14 mouse cellular contexts compared by ENCODE assay signal in genomic region chr10:26630196-26630760, GRCm38 (mm10).
DNase-seq lines count a peak whose midpoint lies in the region; ATAC-seq and TF ChIP-seq lines count a peak whose summit lies in the region.
"Had no signal": no experiment of that assay in that cellular context is flagged by ENCODE, and none has a peak within 500 bp of the region (broad histone marks: within the 10 kb centered on the region; RNA-seq: fewer than 3 reads in every experiment).

No protein-coding gene starts in this region.

- 0 out of 2 replicates have a peak overlapping the region, but pooled peaks have one; percentile 24 for H3K27ac ChIP-seq in gastrocnemius, adult 2 months
- no peak overlapping the region for H3K27ac ChIP-seq in midbrain, postnatal 0 days (ENCODE audit: low read depth, low read length)
- H3K27ac ChIP-seq in midbrain, embryonic 10.5 days (replicated peaks): no peak overlapping the region
- H3K27ac ChIP-seq in bone marrow macrophage, adult 2 months (ENCODE audit: insufficient read depth, low read depth, low read length): peak overlapping the region; percentile 7; the same call in 1 of the 2 replicates
- no peak overlapping the region for H3K27ac ChIP-seq in hindbrain, embryonic 16.5 days (ENCODE audit: low read depth, low read length)
- H3K27ac ChIP-seq: heart, embryonic 15.5 days; stomach, postnatal 0 days had no signal

- no peak for DNase-seq in gastrocnemius, adult 2 months
- no peak for DNase-seq in gastrocnemius, postnatal 4 days (ENCODE audit: low spot score in 2 of 2)
- peak; percentile 21 for DNase-seq in midbrain, postnatal 0 days (ENCODE audit: low spot score)
- DNase-seq in midbrain, embryonic 10.5 days (ENCODE audit: low spot score): no peak
- peak; percentile 19 for DNase-seq in skeletal muscle tissue, adult 2 months (ENCODE audit: low read depth, low spot score)
- no peak for DNase-seq in layer of hippocampus, postnatal 10 days (ENCODE audit: low spot score in 2 of 2)
- DNase-seq: cerebellum, adult 8-10 months; kidney, postnatal 25 days had no signal

- no peak overlapping the region for H3K9ac ChIP-seq in midbrain, postnatal 0 days (replicated peaks; ENCODE audit: low read length, poor library complexity, severe bottlenecking)
- no peak overlapping the region for H3K9ac ChIP-seq in hindbrain, embryonic 16.5 days (ENCODE audit: low read depth, low read length)
- H3K9ac ChIP-seq: heart, embryonic 15.5 days had no signal

- no peak for TF ChIP-seq POLR2A in bone marrow macrophage, adult 2 months (IDR thresholded peaks at IDR 0.05; ENCODE audit: borderline replicate concordance, low read depth, low read length)

- H3K36me3 ChIP-seq in midbrain, postnatal 0 days (ENCODE audit: insufficient read depth, low read length): no peaks in the 10 kb centered on the region
- H3K36me3 ChIP-seq in midbrain, embryonic 10.5 days: no peaks in the 10 kb centered on the region
- H3K36me3 ChIP-seq in hindbrain, embryonic 16.5 days (ENCODE audit: control insufficient read depth, insufficient read depth, low read length): no peaks in the 10 kb centered on the region
- H3K36me3 ChIP-seq: heart, embryonic 15.5 days had no signal

- no peaks in the 10 kb centered on the region for H3K4me1 ChIP-seq in midbrain, postnatal 0 days (ENCODE audit: insufficient read depth, low read length)
- no peaks in the 10 kb centered on the region for H3K4me1 ChIP-seq in midbrain, embryonic 10.5 days
- peaks cover 6% of the 10 kb centered on the region for H3K4me1 ChIP-seq in bone marrow macrophage, adult 2 months (ENCODE audit: control insufficient read depth, insufficient read depth, low read length)
- H3K4me1 ChIP-seq in hindbrain, embryonic 16.5 days (ENCODE audit: control insufficient read depth, insufficient read depth, low read depth, low read length): no peaks in the 10 kb centered on the region
- H3K4me1 ChIP-seq: megakaryocyte, embryonic 14.5 days had no signal

- no peaks in the 10 kb centered on the region for H3K27me3 ChIP-seq in midbrain, postnatal 0 days (ENCODE audit: insufficient read depth, low read length)
- no peaks in the 10 kb centered on the region for H3K27me3 ChIP-seq in midbrain, embryonic 10.5 days (ENCODE audit: low read depth, poor library complexity, severe bottlenecking)
- H3K27me3 ChIP-seq in hindbrain, embryonic 16.5 days (replicated peaks; ENCODE audit: control insufficient read depth, insufficient read depth, low read length): no peaks in the 10 kb centered on the region
- H3K27me3 ChIP-seq: heart, embryonic 15.5 days; megakaryocyte, embryonic 14.5 days had no signal

- no peak for ATAC-seq in midbrain, postnatal 0 days (ENCODE audit: low FRiP score)
- ATAC-seq in hindbrain, embryonic 16.5 days: no peak

- 53% methylated on average over 4 of the region's 4 CpGs for WGBS in midbrain, postnatal 0 days
- WGBS in midbrain, embryonic 10.5 days: 70% methylated on average over 4 of the region's 4 CpGs
- 73% methylated on average over 4 of the region's 4 CpGs for WGBS in hindbrain, embryonic 16.5 days

- H3K4me3 ChIP-seq in gastrocnemius, adult 2 months: no peak overlapping the region
- H3K4me3 ChIP-seq in midbrain, postnatal 0 days (ENCODE audit: low read depth, low read length): no peak overlapping the region
- no peak overlapping the region for H3K4me3 ChIP-seq in midbrain, embryonic 10.5 days
- no peak overlapping the region for H3K4me3 ChIP-seq in bone marrow macrophage, adult 2 months (ENCODE audit: insufficient read depth, low read length)
- no peak overlapping the region for H3K4me3 ChIP-seq in hindbrain, embryonic 16.5 days (ENCODE audit: low read length)
- H3K4me3 ChIP-seq: heart, embryonic 15.5 days; megakaryocyte, embryonic 14.5 days; myocyte had no signal

- intact Hi-C loops in gastrocnemius, adult 2 months (cut with DNase I): no loop called here

- TF ChIP-seq CTCF in gastrocnemius, adult 2 months (IDR thresholded peaks at IDR 0.05): no peak
- TF ChIP-seq CTCF in midbrain, postnatal 0 days (IDR thresholded peaks at IDR 0.05): no peak
- TF ChIP-seq CTCF in bone marrow macrophage, adult 2 months (IDR thresholded peaks at IDR 0.05; ENCODE audit: low read depth, low read length): no peak

- no peaks in the 10 kb centered on the region for H3K9me3 ChIP-seq in midbrain, postnatal 0 days (ENCODE audit: low read length)
- H3K9me3 ChIP-seq in midbrain, embryonic 10.5 days (replicated peaks): no peaks in the 10 kb centered on the region
- H3K9me3 ChIP-seq in hindbrain, embryonic 16.5 days (ENCODE audit: control insufficient read depth, low read length): no peaks in the 10 kb centered on the region
- H3K9me3 ChIP-seq: heart, embryonic 15.5 days; megakaryocyte, embryonic 14.5 days had no signal

- H3K4me2 ChIP-seq in midbrain, postnatal 0 days (ENCODE audit: low read depth, low read length, poor library complexity, severe bottlenecking): no peak overlapping the region
- H3K4me2 ChIP-seq in hindbrain, embryonic 16.5 days (ENCODE audit: low read length): no peak overlapping the region
- H3K4me2 ChIP-seq: heart, embryonic 15.5 days had no signal

Comparison
In these comparisons a context has a peak if more than half of its experiments do, and no peak if none do; other contexts are left out.
1. DNase-seq: peak in midbrain, postnatal 0 days (single experiment) and skeletal muscle tissue, adult 2 months (single experiment); none in gastrocnemius, adult 2 months (single experiment), gastrocnemius, postnatal 4 days (0 of 2), midbrain, embryonic 10.5 days (single experiment) and layer of hippocampus, postnatal 10 days (0 of 2).
2. H3K27ac ChIP-seq: peak in gastrocnemius, adult 2 months (single experiment) and bone marrow macrophage, adult 2 months (single experiment); none in midbrain, postnatal 0 days (single experiment), midbrain, embryonic 10.5 days (single experiment) and hindbrain, embryonic 16.5 days (single experiment).